Mouse (Mus musculus): Measurements from ENCODE around the gene Lifr.
A peak's percentile ranks its signal among the peaks of the same experiment; 100 is the strongest.

Gene Lifr

DNA sequence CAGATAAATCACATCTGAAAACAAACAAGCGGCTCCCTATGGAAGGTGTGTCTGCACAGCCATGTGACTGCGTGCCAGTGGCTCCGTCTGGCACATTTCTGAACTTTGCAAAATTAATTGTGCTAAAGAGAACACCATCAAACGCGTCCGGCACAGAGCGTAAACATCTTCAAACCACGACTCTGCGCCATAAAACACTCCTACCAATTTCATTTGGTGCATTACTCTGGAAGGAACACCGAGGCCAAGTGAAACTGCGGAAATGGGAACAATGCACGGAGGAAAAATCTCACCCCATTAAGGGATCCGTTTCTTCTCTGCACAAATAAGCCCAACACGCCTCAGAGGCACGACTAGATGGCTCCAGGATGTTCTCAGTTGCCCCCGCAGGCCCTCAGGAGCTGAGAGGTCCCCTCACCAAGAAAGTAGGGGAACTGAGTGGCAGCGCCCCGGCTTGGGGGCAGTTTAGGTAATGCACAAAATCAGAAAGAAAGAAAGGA, 38.3 kb downstream of the Lifr start:
- DNase-seq (ENCODE audit: low spot score in 2 of 2): no peak

DNA sequence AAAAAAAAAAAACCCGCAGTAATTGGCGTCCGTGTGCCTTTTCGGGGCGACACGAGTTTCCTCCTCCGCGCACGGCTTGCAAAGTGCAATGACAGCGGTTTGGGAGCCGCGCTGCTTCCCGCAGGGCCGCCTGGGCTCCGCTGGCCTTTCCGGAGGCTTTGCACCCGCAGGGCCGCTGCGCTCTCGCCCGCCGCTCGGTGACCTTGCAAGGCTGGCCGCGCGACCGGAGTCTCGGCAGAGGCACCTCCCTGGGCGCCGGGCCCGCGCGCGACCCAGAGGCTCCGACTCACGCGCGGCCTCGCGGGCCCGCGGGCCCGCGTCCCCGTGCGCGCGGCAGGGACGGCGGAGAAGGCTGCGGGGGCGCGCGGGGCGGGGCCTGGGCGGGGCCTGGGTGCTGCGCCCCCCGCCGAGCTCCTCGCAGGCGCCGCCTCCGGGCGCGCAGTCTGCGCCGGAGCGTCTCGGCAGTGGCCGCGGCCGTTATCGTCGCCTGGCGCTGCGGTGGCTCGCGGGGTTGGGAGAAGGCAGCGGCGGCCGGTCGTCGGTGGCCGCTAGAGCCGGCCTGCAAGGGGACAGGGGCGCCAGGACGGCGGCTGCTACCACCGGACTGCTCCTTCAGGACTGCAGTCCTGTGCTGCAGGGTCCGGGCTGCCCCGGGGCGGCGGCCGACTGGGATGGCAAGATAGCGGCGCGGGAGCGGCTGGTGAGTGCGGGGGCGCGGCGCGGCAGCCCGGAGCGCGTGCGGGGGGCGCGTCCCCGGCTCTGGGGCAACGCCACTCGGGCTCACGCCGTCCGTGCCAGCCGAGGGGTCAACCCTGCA, 38.9 kb downstream of the Lifr start:
- DNase-seq (ENCODE audit: low spot score in 2 of 2): peak; percentile 17 to 36

DNA sequence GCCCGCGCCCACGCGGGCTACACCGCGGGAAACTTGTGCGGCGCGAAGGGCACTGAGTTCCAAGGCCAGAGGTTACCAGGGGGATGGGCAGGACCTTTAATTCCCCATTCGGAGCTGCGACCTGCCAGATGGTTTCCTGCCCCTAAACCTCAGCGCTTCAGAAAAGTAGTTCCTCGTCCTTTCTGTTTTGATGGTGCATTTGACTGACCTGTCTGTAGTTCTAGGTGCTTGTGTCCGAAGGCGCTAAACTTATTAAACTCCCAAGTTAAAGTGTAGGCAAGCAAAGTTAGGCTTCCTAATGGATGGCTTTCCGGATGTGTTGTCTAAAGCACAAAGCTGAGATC, 39.5 kb downstream of the Lifr start:
- no peak for DNase-seq (ENCODE audit: low spot score in 2 of 2)

DNA sequence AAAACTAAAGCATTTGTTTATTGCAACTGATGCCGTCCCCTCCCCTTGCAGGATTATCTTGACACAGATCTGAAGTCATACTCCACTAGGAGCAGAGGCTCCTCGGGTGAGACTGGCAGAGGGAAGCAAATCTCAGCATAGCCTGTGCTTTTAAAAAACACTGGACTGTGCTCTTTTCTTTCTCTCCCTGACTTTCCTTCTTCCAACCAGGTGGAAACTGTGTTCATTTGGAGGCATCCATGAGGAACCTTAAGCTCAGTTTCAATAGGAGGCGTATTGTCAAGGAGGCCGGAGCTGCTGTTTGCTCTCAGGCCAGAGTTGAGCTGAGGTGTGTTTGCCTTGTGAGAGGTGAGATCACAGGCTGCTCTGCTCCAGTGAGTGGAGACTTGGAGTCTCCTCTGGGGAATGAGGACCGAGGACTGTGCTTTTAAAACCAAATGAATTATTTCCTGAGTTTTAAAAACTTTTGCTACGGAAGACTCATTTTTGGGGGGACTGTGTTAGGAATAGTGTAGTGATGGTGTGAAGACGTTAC, 40.3 kb downstream of the Lifr start:
- no peak for DNase-seq (ENCODE audit: low spot score in 2 of 2)

DNA sequence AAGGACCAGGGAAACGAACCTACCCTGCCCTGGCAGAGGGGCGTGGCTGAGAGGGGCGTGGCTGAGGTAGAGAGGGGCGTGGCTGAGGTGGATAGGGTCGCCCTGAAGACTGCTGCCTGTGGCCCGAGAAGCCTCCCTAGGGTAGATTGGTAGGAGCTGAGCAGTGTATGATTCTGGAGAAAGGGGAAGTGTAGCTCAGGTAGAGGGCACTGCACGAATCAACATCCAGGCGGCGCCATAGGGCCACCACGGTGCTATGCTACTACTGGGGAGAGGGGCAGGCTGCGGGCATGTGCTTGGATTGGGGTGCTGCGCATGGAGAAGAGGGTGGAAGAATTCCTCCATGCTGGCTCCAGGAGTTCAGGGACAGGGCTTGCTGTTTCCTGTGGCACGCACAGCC, 42.3 kb downstream of the Lifr start:
- DNase-seq (ENCODE audit: low spot score in 2 of 2): peak in 1 of 2 experiments; percentile 22

DNA sequence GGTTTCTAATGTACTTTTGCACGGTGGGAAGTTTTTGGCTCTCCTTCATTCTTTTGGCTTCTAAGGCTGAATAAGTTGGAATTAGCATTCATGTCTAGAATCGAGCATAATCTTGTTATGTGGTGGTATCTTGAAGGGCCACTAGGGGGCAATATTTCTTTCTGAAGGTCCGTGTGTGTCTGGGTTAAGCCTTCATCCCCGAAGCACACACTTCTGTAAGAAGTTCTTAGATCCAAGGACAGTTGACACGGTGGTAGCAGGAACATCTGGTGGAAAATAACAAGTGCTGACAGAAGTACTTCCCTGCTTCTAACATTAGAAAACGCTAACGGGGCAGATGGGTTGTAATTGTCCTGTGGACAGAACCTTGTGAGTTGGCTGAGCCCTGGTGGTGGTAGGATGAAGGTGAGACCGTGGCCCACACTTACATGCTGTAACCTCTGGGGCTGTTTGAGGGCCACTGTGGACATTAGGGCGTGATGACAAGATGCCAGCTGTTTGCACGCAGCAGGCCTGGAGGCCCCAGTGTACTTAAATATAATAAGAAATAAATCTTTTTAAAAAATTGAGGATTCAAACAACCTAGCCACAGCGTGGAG, 44.1 kb downstream of the Lifr start:
- no peak for DNase-seq (ENCODE audit: low spot score in 2 of 2)

DNA sequence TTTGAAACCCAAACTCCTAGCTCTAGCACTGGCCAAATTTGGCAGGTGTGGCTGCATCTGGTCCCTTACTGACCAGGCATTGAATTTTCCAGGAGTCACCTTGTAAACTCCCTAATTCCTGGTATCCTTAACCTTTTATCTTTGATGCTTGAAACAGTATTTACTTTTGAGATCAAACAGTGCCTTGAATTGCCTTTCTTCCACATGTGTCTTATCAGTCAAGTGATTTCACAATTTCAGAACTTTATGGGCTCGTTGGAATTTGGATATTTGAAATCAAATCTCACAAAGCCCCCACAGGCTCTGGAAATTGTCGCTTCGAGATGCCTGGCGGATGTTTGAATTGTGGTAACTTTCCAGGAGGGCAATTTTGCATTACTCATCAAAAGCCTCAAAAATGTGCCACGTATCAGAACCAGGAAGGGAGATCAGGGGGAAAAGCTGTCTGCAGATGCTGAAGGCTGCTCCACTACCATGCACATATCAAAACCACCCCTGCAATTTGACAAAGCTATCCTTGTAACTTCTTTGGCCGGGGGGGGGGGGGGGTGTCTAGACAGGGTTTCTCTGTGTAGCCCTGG, 45.7 kb downstream of the Lifr start:
- no peak for DNase-seq (ENCODE audit: low spot score in 2 of 2)

DNA sequence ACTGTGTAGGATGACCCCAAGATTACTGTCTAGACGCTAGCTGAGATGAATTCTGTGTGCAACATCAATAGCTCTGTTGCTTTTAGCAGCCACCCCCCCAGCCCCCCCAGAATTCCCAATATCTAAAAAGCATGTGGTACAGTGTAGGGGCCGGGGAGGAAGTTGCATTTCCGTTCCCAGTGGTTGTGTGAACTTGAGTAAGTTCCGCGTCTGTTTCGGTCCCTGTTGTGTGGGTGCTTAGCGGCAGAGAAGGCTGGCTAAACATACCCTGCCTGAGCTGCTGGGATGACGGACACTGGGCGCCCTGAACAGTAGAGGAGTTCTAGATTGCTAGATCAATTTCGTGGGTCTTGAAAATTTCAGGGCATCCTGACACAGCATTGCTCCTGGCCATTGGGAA, 46.5 kb downstream of the Lifr start:
- no peak for DNase-seq (ENCODE audit: low spot score in 2 of 2)

DNA sequence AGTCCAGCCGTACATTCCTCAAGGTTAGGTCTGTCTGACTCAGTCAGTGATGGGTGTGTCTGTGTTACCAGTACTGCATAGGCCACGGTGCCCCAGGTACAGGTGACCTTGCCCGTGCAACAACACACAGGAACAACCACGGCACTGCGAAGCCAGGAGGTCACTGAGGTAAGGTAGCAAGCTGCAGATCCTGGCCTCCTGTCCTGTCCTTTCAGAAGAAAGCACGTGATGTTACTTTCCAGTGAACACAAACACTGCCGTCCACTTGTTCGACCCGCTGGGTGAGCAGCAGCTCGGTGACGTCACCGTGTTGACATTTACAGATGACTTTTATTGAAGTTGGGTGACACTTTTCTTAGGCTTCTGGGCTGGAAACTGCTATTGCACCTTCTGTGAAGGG, 47.2 kb downstream of the Lifr start:
- DNase-seq (ENCODE audit: low spot score in 2 of 2): no peak

DNA sequence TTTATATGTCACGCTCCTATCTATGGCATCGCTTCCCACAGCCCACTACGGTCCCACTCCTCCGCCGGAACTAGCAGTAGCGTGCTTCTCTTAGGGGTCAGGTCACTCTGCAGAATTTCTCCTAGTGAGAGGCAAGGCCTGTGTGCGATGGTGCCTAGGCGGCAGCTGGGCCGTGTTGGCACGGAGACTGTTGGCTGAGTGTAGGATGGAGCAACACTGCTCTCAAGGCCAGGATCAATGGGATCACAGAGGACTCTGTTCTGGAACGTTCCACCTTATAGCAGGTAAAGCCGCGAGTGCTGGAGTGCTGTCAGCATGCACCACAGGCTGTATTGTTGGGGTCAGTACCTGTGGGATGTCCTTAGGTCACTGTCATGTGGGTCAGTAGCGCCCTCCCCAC, 48.1 kb downstream of the Lifr start:
- no peak for DNase-seq (ENCODE audit: low spot score in 2 of 2)

DNA sequence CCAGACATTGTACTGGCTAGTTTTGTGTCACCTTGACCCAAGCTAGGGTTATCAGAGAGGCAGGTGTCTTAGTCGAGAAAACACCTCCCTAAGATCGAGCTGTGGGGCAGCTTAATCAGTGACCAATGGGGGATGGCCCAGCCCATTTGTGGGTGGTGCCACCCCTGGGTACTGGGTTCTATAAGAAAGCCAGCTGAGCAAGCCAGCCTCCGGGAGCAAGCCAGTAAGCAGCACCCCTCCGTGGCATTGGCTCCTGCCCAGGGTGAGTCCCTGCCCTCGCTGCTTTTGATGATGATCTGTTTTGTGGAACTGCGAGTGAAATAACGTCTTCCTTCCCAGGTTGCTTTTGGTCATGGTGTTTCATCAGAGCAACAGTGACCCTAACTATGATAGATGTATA, 49.9 kb downstream of the Lifr start:
- DNase-seq (ENCODE audit: low spot score in 2 of 2): no peak

DNA sequence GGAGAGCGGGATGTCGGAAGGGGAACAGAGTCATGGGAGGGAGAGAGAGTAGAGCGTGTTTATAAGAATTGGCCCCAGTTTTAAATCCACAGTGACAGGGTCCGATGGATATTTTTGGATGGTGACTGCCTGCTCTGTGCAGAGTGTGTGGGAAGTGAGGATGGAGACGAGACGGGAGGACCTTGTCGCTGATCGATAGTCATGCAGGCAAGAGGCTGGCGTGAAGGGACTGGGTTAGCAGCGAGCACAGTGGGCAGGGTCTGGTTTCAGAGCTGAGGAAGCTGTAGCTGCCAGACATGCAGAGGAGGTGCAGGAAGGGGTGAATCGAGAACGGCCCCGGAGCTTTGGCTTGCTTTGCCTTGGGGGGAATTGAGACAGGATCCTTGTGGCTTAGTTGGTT, 50.8 kb downstream of the Lifr start:
- no peak for DNase-seq (ENCODE audit: low spot score in 2 of 2)

DNA sequence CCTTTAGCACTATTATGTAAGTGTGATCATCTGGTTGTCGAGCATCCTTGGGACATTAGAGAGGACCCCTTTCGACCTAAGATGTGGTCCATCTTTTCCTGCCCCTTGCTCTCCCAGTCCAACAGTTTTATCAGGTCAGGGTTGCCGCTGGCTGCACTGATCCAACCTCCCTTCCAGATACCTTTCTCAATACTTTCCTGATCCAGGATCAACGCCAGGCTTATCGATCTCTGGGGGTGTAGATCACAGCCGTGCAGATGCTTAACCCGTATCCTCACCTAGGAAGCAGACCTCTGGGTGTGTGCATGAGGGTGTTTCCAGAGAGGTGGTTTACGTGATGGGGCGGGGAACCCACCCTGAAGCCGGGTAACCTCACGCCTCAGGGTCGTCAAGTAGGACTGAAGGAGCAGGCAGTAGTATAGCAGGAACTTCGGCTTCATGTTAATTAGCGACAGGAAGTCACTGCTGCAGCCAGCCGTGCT, 53.3 kb downstream of the Lifr start:
- no peak for DNase-seq (ENCODE audit: low spot score in 2 of 2)

DNA sequence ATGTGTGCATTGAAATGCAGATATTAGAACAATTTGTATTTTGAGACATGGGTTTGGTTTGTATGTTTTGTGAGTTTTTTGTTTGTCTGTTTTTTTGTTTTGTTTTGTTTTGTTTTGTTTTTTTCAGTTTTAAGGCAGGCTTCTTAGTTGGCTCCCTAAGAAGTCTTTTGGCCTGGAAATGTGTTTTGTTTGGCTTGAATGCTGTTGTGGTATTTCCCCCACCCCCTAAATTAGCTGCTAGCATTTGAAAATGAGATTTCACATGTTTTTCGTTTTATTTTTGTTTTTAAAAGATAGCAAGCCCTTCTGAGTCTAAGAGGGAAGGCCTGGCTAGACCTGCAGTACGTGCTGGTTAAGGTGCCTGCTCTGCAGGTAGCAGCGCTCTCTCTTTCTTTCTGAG, 54.1 kb downstream of the Lifr start:
- no peak for DNase-seq (ENCODE audit: low spot score in 2 of 2)

DNA sequence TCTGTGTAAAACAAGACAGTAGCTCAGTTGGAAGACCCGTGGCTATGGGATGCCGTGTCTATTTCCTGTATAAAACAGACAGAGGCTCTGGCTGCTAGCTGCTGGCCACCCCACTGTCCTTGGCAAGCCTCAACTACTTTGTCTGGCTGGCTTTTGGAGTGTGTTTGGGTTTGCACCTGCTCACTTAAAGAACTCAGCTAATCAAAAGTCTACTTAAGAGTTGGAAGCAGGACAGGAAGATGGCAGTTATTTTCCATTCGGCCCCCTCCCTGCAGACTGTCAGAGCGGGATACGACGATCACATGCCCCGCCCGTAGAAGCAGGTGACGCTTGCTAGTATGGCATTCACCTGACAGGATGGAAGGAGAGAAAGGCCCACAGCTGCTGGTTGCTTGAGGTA, 54.5 kb downstream of the Lifr start:
- no peak for DNase-seq (ENCODE audit: low spot score in 2 of 2)

DNA sequence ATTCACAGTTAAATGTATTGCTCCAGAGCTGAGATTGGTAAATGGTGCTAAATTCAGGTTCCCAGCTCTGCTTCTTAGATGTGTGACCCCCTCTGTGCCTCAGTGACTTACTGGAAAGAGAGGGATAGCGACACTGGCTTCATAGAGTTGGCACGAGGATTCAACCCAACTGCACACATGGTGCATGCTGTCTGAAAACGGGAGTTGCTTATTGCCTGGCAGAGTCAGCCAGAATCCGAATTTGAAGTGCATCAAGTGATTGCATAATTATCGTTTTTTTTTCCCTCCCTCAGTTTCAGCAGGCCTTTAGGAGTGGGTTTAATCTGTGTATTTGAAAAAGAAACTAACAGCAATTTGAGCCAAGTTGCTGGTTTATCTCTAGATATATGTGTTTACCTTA, 55.1 kb downstream of the Lifr start:
- no peak for DNase-seq (ENCODE audit: low spot score in 2 of 2)

DNA sequence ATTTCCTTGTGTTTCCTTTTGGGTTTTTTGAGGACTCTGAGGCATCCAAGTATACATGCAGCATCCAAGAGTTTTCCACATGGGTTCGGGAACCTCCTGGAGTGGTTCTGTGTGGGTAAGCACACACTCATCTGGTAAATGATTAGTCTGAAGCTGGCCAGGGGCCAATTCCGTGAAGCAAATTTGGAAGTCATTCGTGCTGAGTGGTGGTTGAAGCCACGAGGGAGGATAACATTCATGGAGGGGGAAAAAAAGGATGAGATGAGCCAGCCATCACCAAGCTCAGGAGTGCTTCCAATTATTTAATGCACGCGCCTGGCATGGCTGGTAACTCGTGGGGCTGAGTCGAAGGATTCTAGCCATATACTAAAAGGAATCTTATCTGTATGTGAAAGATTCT, 56.1 kb downstream of the Lifr start:
- no peak for DNase-seq (ENCODE audit: low spot score in 2 of 2)

DNA sequence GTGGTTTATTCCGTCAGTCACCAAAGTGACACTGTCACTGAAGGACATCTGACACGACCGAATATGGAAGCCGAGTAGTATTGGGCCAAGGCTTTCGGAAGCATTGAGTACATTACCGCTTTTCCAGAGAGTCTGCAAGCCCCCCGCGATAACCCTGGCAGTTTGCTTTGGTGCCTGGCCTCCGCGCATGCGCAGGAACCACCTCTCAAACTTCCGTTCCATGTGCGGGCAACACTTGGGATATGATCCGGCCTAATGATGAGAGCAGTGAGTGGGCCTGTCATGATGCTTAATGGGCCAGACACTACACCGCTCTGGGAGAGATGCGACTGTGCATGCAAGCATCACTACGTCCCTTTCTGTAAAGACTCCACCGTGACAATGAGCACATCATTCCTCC, 59.4 kb downstream of the Lifr start:
- no peak for DNase-seq (ENCODE audit: low spot score in 2 of 2)

DNA sequence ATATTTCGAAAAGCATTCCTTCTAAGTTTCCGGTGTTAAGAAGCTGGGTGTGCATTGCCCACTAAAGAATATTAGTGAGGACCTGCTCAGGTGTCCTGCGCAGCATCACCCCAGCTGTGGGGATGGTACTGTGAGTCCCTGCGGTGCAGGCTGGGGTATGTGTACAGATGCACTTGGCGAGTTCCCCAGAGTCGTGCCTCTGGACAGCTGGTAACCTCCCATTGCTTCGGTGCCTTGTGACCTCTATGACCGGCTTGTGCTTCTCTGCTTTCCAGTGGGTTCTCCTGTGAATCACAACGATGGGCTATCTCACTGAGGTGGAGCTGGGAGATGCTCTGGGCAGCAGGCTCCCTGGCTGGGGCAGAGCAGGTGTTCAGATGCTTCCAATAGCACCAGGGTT, 60.2 kb downstream of the Lifr start:
- no peak for DNase-seq (ENCODE audit: low spot score in 2 of 2)

DNA sequence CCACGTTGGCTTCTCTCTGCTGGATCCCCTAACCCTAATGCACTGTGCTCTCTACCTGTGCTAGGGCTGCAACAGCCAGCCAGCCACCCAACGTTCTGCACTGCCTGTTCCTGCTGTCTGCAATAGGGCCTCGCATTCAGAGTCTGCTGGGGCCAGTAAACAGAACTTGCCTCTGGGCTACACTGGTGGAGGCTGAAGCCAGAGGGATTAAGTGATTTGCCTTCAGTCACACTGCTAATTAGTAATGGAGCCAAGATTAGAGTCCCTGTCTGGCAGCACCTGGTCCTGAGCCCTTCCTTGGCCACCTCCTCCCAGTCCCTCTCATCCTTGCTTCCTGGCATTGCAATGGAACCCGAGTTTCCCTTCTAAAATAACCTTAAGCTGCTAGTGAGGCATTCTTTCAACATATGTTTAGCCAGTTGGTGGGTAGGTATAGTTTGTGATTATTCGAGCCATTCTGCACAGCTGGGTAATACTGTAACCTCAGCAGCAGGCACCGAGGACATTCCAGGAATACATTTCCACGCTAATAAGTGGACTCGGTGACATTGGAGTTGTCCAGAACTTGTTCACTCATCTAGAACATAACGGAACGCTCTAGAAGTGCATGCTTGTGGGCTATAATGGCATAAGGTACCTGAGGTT, 61.8 kb downstream of the Lifr start:
- DNase-seq (ENCODE audit: low spot score in 2 of 2): no peak

DNA sequence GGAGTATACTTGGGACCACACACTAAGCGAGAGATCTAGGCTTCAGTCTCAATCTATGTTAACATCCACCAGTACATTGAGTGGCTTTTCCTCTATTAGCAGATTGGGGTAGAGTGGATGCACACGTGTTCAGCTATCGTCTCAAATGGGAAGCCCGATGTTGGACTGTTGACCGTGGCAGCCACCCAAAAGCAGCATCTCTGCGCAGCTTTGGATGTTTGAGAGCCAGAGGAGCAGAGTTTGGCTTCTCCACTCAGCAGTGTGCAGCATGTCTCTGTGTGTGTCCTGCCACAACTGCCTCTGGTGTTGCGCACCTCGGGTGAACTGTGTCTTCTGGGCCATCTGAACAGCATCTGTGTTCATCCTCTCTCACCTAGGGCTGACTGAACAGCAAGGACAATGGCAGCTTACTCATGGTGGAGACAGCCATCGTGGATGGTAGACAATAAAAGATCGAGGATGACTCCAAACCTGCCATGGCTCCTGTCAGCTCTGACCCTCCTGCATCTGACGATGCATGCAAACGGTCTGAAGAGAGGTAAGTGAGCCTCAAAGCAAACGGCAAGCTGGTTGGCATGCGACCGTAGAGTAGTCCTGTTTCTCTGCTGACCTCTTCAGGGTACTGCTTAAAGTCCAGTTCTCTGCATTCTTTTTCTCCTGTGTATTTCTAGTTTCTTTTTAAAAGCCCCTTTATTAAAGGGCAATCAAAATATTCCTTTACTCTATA, 63.8 kb downstream of the Lifr start:
- no peak for DNase-seq (ENCODE audit: low spot score in 2 of 2)

DNA sequence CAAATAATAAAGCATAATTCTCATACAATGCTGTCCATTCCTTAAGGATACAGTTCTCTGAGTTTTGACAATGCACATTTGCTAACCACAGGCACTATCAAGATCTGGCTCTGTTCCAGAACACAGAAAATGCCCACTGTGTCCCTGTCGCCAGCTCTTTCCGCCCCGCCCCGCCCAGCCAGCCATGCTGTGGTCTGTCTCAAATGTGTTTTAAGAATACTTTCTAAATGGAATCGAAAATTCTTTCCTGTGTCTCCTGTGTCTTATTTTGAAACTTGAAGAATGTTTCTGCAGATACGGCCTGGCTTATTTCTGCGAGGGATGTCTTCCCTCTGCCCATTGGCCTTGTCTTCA, 64.3 kb downstream of the Lifr start:
- no peak for DNase-seq (ENCODE audit: low spot score in 2 of 2)
